Mouse (Mus musculus): ENCODE data around the gene Thrap3.
A peak's percentile ranks its signal among the peaks of the same experiment; 100 is the strongest.

The Thrap3 gene

GRCm38 (mm10) chr4:126137773-126138172 is 64.8 kb downstream of the Thrap3 start:
- no peak for DNase-seq

GRCm38 (mm10) chr4:126134639-126135038 is 67.9 kb downstream of the Thrap3 start:
- DNase-seq = no peak

GRCm38 (mm10) chr4:126134236-126134635 is 68.3 kb downstream of the Thrap3 start:
- no peak for DNase-seq

- no peak for DNase-seq
Measured at GRCm38 (mm10) chr4:126132636-126133264, 69.8 kb downstream of the Thrap3 start.

GRCm38 (mm10) chr4:126131290-126132121 is 71.1 kb downstream of the Thrap3 start:
- DNase-seq = no peak

GRCm38 (mm10) chr4:126130502-126130901 is 72.1 kb downstream of the Thrap3 start:
- DNase-seq = no peak

GRCm38 (mm10) chr4:126123309-126124040 is 79.1 kb downstream of the Thrap3 start:
- DNase-seq = no peak

- DNase-seq = no peak
Measured at GRCm38 (mm10) chr4:126120506-126120905, 82.1 kb downstream of the Thrap3 start.

- no peak for DNase-seq
Measured at GRCm38 (mm10) chr4:126120052-126120451, 82.5 kb downstream of the Thrap3 start.

- DNase-seq = no peak
Measured at GRCm38 (mm10) chr4:126119051-126119450, 83.5 kb downstream of the Thrap3 start.

- peak; percentile 76 for DNase-seq
Measured at GRCm38 (mm10) chr4:126118651-126119050, 83.9 kb downstream of the Thrap3 start.

GRCm38 (mm10) chr4:126117116-126117515 is 85.4 kb downstream of the Thrap3 start:
- DNase-seq = no peak

- DNase-seq = no peak
Measured at GRCm38 (mm10) chr4:126115871-126116521, 86.6 kb downstream of the Thrap3 start.

- DNase-seq = no peak
Measured at GRCm38 (mm10) chr4:126115411-126115810, 87.1 kb downstream of the Thrap3 start.

Data from right cerebral cortex, postnatal 25 days (tissue).